Mouse (Mus musculus) midbrain, embryonic 16.5 days (tissue): ENCODE measurements around the gene Hist1h2bf. TPM values are rescaled to one million over a fixed set of nuclear protein-coding genes. Genes with fewer than 3 reads are reported as not detected.

Source experiments
- ATAC-seq: fragments of 200-750 bp; cut with Nextera tagmentation; 2 replicates; pipeline ENCODE4 v1.8.0; 2017; ENCODE audit warnings: moderate TSS enrichment
- H3K27ac ChIP-seq: fragments of 300-500 bp; sonication (generic); 2 replicates; pipeline ENCODE4 v1.5.1; 2014; ENCODE audit warnings: mild to moderate bottlenecking, low read length, mixed read lengths
- H3K27me3 ChIP-seq: fragments of 300-500 bp; sonication (generic); 2 replicates; pipeline ENCODE4 v1.6.1; 2014; ENCODE audit warnings: low read depth, low read length, mixed read lengths; ENCODE audit not compliant: control insufficient read depth, insufficient read depth
- H3K36me3 ChIP-seq: fragments of 300-500 bp; sonication (generic); 2 replicates; pipeline ENCODE4 v1.6.1; 2014; ENCODE audit warnings: mild to moderate bottlenecking, low read length, moderate library complexity, mixed read lengths; ENCODE audit not compliant: control insufficient read depth, insufficient read depth
- H3K4me1 ChIP-seq: fragments of 300-500 bp; sonication (generic); 2 replicates; pipeline ENCODE4 v1.6.1; 2014; ENCODE audit warnings: mild to moderate bottlenecking, low read length, mixed read lengths; ENCODE audit not compliant: control insufficient read depth, insufficient read depth
- H3K4me2 ChIP-seq: fragments of 300-500 bp; sonication (generic); 2 replicates; pipeline ENCODE4 v1.6.1; 2014; ENCODE audit warnings: mild to moderate bottlenecking, low read length, mixed read lengths
- H3K4me3 ChIP-seq: fragments of 300-500 bp; sonication (generic); 2 replicates; pipeline ENCODE4 v1.5.1; 2014; ENCODE audit warnings: low read depth, mild to moderate bottlenecking, low read length, moderate library complexity, mixed read lengths
- H3K9ac ChIP-seq: fragments of 300-500 bp; sonication (generic); 2 replicates; pipeline ENCODE4 v1.6.1; 2014; ENCODE audit warnings: low read depth, low read length, mixed read lengths
- H3K9me3 ChIP-seq: fragments of 300-500 bp; sonication (generic); replicated peaks from 2 replicates; pipeline ENCODE4 v1.6.1; 2014; ENCODE audit warnings: mild to moderate bottlenecking, low read length, mixed read lengths; ENCODE audit not compliant: control insufficient read depth, poor library complexity, severe bottlenecking
- WGBS: fragments of 180-500 bp; shearing (Covaris S2); extraction: QIAGEN DNeasy Blood & Tissue Kit; methylation state at CpG from one replicate; pipeline ENCODE4 v1.1.7; 2014; 5-methylcytosine and 5-hydroxymethylcytosine counted together
- microRNA-seq: library from miRNA; unstranded; fragments of <30 nt; microRNA quantifications from one replicate; pipeline ENCODE4, GENCODE M21; 2017
- polyA plus RNA-seq: library from polyadenylated mRNA; unstranded; fragments of >200 nt; fragmentation: Nextera tagmentation; extraction: Ambion mirVana; gene quantifications from 2 replicates; pipeline ENCODE4 v1.2.1, GENCODE M21; 2015

Gene Hist1h2bf
- polyA plus RNA-seq, 1 experiment from 2014 or later = not detected

DNA sequence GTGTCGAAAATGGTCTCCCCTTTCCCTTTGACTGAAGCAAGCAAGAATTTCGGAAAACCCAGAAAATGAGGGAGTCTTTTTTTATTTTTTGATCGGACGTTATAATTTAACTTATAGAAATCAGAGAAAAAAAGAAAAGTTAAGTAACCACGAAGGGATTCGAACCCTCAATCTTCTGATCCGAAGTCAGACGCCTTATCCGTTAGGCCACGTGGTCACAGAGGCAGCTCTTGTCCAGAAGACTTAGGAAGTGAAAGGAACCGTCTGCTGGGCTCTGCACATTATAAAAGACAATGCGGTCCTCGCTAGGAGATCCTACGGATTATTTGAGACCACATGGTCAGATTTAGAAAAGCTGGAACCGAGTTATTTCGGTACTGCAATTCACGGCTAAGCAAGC, 47.7 kb downstream of the Hist1h2bf start:
- peak overlapping the region; percentile 60 for H3K4me2 ChIP-seq
- peak; percentile 52; the same call in 1 of the 2 replicates for ATAC-seq
- under 1% methylated on average over 17 of the region's 17 CpGs for WGBS
- H3K9me3 ChIP-seq = no peaks in the 10 kb centered on the region
- peak overlapping the region; percentile 28; the same call in 1 of the 2 replicates for H3K27ac ChIP-seq
- H3K9ac ChIP-seq = peak overlapping the region; percentile 40; the same call in 1 of the 2 replicates
- H3K4me1 ChIP-seq = peaks cover 15% of the 10 kb centered on the region
- H3K36me3 ChIP-seq = no peaks in the 10 kb centered on the region
- H3K27me3 ChIP-seq = no peaks in the 10 kb centered on the region
- peak overlapping the region; percentile 35 for H3K4me3 ChIP-seq

DNA sequence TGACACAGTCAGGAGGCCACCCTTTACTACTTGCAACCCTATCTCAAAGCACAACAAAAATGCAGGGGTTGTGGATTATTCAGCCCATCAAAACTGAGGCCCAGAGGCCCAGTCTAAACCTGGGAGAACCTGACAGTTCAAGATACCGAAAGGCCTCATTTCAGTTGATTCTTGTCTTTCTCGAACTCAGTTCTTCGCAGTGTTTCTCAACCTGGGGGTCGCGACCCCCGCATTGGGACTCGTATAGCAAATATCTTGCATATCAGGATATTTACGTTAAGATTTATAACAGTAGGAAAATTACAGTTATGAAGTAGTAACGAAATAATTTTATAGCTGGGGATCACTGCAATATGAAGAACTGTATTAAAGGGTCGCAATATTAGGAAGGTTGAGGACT, 48.1 kb downstream of the Hist1h2bf start:
- no peak overlapping the region for H3K27ac ChIP-seq
- H3K27me3 ChIP-seq = no peaks in the 10 kb centered on the region
- 3% methylated on average over 10 of the region's 10 CpGs for WGBS
- H3K4me2 ChIP-seq = peak overlapping the region; percentile 60
- no peaks in the 10 kb centered on the region for H3K9me3 ChIP-seq
- peak overlapping the region; percentile 35 for H3K4me3 ChIP-seq
- peaks cover 15% of the 10 kb centered on the region for H3K4me1 ChIP-seq
- H3K9ac ChIP-seq = no peak overlapping the region
- H3K36me3 ChIP-seq = no peaks in the 10 kb centered on the region
- ATAC-seq = no peak

DNA sequence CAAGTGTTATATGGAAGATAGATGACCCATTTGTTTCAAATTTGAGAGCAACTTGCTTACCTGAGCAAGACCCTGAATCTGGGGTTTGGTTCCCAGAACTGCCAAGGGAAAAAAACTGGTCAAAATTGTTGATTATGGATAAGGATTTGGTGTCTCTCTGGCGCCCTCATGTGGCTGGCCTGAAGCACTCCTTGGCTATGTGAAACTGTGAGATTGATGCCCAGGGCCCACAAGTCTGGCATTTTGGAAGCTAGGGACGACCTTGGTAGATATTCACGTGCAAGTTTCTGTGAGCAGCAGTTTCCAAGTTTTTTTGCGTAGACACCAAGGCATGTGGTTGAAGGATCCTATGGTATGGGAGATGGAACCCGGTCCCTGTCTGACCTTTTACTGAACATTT, 49.3 kb downstream of the Hist1h2bf start:
- no peaks in the 10 kb centered on the region for H3K36me3 ChIP-seq
- 10% methylated on average over 5 of the region's 5 CpGs for WGBS
- H3K9me3 ChIP-seq = no peaks in the 10 kb centered on the region
- H3K27me3 ChIP-seq = no peaks in the 10 kb centered on the region
- ATAC-seq = no peak; the same call in 1 of the 2 replicates
- H3K4me3 ChIP-seq = no peak overlapping the region; the same call in 1 of the 2 replicates
- H3K27ac ChIP-seq = no peak overlapping the region
- peaks cover 11% of the 10 kb centered on the region for H3K4me1 ChIP-seq
- H3K4me2 ChIP-seq = peak overlapping the region; percentile 10; the same call in 1 of the 2 replicates
- H3K9ac ChIP-seq = no peak overlapping the region

DNA sequence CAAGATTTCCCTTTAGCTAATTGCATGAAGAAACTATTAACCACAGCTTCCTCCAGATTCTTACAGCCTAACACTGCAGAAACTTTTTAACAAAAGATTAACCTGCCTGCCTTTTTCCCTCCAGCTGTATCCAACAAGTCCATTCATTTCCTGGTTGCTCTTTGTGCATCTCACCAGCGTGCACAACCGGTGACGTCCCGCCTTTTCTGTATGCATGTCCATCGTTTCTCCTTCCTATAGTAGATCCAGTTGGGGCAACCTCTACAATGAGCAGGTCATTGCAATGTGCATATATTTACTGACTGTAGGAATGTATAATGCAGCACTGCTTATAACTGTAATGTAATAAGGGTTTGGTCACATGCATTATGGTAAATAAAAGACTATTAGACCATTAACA, 50.0 kb downstream of the Hist1h2bf start:
- WGBS = 55% methylated on average over 5 of the region's 5 CpGs
- ATAC-seq = no peak
- Histone ChIP-seq H3K27ac (no peak overlapping the region), H3K9ac (no peak overlapping the region), H3K4me1 (peaks cover 13% of the 10 kb centered on the region), H3K4me3 (no peak overlapping the region), H3K9me3 (no peaks in the 10 kb centered on the region), H3K4me2 (no peak overlapping the region), H3K27me3 (no peaks in the 10 kb centered on the region), H3K36me3 (no peaks in the 10 kb centered on the region)

Small RNA genes within 50 kb of the gene (microRNA-seq; reads per million reads assigned to microRNA genes)
- gene Gm44297 (not detected), gene Gm44359 (not detected), gene Gm44394 (not detected)

Other genes starting within 250 kb of the Hist1h2bf start
- 55.5 and 57.4 TPM in 2 replicates for gene Zfp322a, start 205.0 kb downstream of the Hist1h2bf start, polyA plus RNA-seq
- 9.1 and 11.0 TPM in 2 replicates for gene Abt1, start 150.3 kb downstream of the Hist1h2bf start, polyA plus RNA-seq
- 0.10 and 0.31 TPM in 2 replicates for gene Btn1a1, start 108.3 kb downstream of the Hist1h2bf start, polyA plus RNA-seq
- 0.15 TPM in 1 of 2 replicates, not detected in the other for gene Btn2a2, start 85.3 kb downstream of the Hist1h2bf start, polyA plus RNA-seq
- gene Hist1h4h, start 43.1 kb downstream of the Hist1h2bf start, polyA plus RNA-seq = 1.5 and 3.0 TPM in 2 replicates
- not detected in 2 replicates for gene Hist1h2af, start 40.3 kb downstream of the Hist1h2bf start, polyA plus RNA-seq
- gene Hist1h3g, start 38.8 kb downstream of the Hist1h2bf start, polyA plus RNA-seq = not detected in 2 replicates
- 0.27 TPM in 1 of 2 replicates, not detected in the other for gene Hist1h2bh, start 30.8 kb downstream of the Hist1h2bf start, polyA plus RNA-seq
- not detected in 2 replicates for gene Hist1h3f, start 30.1 kb downstream of the Hist1h2bf start, polyA plus RNA-seq
- gene Hist1h4f, start 22.5 kb downstream of the Hist1h2bf start, polyA plus RNA-seq = not detected in 2 replicates
- 0.07 TPM in 1 of 2 replicates, not detected in the other for gene Hist1h1d, start 20.9 kb downstream of the Hist1h2bf start, polyA plus RNA-seq
- gene Hist1h3e, start 11.8 kb downstream of the Hist1h2bf start, polyA plus RNA-seq = 1.0 and 1.4 TPM in 2 replicates
- 7.7 and 11.6 TPM in 2 replicates for gene Hist1h2ae, start 3.0 kb downstream of the Hist1h2bf start, polyA plus RNA-seq
- 0.36 and 0.86 TPM in 2 replicates for gene Hist1h2bg, start 2.8 kb downstream of the Hist1h2bf start, polyA plus RNA-seq
- not detected in 2 replicates for gene Hist1h2ad, start 185 bp upstream of the Hist1h2bf start, polyA plus RNA-seq
- gene Hist1h3d, start 1.6 kb upstream of the Hist1h2bf start, polyA plus RNA-seq = 0.53 and 0.60 TPM in 2 replicates
- 21.8 and 27.6 TPM in 2 replicates for gene Hist1h4d, start 7.4 kb upstream of the Hist1h2bf start, polyA plus RNA-seq
- 1.0 and 1.4 TPM in 2 replicates for gene Hist1h2be, start 46.9 kb upstream of the Hist1h2bf start, polyA plus RNA-seq
- 3.3 and 4.4 TPM in 2 replicates for gene Hist1h1e, start 48.4 kb upstream of the Hist1h2bf start, polyA plus RNA-seq
- 0.23 and 0.32 TPM in 2 replicates for gene Hist1h2ac, start 109.8 kb upstream of the Hist1h2bf start, polyA plus RNA-seq
- gene Hist1h2bc, start 110.0 kb upstream of the Hist1h2bf start, polyA plus RNA-seq = 14.9 and 17.1 TPM in 2 replicates
- gene Hist1h1t, start 121.6 kb upstream of the Hist1h2bf start, polyA plus RNA-seq = not detected in 2 replicates
- 1.8 and 3.2 TPM in 2 replicates for gene Hist1h4c, start 124.3 kb upstream of the Hist1h2bf start, polyA plus RNA-seq
- gene Hfe, start 136.7 kb upstream of the Hist1h2bf start, polyA plus RNA-seq = 2.8 and 3.8 TPM in 2 replicates
- gene Hist1h1c, start 164.6 kb upstream of the Hist1h2bf start, polyA plus RNA-seq = 7.1 and 8.7 TPM in 2 replicates
- 0.76 TPM in 1 of 2 replicates, not detected in the other for gene Hist1h3c, start 171.4 kb upstream of the Hist1h2bf start, polyA plus RNA-seq
- not detected in 2 replicates for gene Hist1h2bb, start 172.5 kb upstream of the Hist1h2bf start, polyA plus RNA-seq
- 1.1 and 6.2 TPM in 2 replicates for gene Hist1h2ab, start 176.9 kb upstream of the Hist1h2bf start, polyA plus RNA-seq
- gene Hist1h3b, start 178.1 kb upstream of the Hist1h2bf start, polyA plus RNA-seq = 0.89 and 1.1 TPM in 2 replicates
- 0.98 and 1.8 TPM in 2 replicates for gene Hist1h4b, start 182.8 kb upstream of the Hist1h2bf start, polyA plus RNA-seq
- gene Hist1h4a, start 187.0 kb upstream of the Hist1h2bf start, polyA plus RNA-seq = 0.47 and 0.72 TPM in 2 replicates
- 0.40 and 0.68 TPM in 2 replicates for gene Hist1h3a, start 188.2 kb upstream of the Hist1h2bf start, polyA plus RNA-seq
- gene Hist1h1a, start 189.5 kb upstream of the Hist1h2bf start, polyA plus RNA-seq = 0.30 TPM in 1 of 2 replicates, not detected in the other
- not detected in 2 replicates for gene Trim38, start 195.7 kb upstream of the Hist1h2bf start, polyA plus RNA-seq
- gene Slc17a2, start 232.8 kb upstream of the Hist1h2bf start, polyA plus RNA-seq = not detected in 2 replicates